Mouse (Mus musculus) forebrain, embryonic 14.5 days (tissue): ENCODE results near the gene Btbd9. TPM values are rescaled to one million over a fixed set of nuclear protein-coding genes. Genes with fewer than 3 reads are reported as not detected.

Source experiments
- ATAC-seq: fragments of 200-750 bp; cut with Nextera tagmentation; 2 replicates; pipeline ENCODE4 v1.8.0; 2017; ENCODE audit warnings: mild to moderate bottlenecking, moderate library complexity
- DNase-seq: peaks from one replicate; pipeline ENCODE4 v3.0.0-alpha.2; 2015; ENCODE audit warnings: low spot score
- H3K27ac ChIP-seq: fragments of 300-500 bp; sonication (generic); 2 replicates; pipeline ENCODE4 v1.5.1; 2014; ENCODE audit warnings: low read depth, mild to moderate bottlenecking, control low read depth, low read length, moderate library complexity
- H3K27me3 ChIP-seq: fragments of 300-500 bp; sonication (generic); replicated peaks from 2 replicates; pipeline ENCODE4 v1.6.1; 2014; ENCODE audit warnings: low read length, control low read depth, mixed read lengths; ENCODE audit not compliant: control insufficient read depth, insufficient read depth
- H3K36me3 ChIP-seq: fragments of 300-500 bp; sonication (generic); 2 replicates; pipeline ENCODE4 v1.6.1; 2014; ENCODE audit warnings: low read length, control low read depth; ENCODE audit not compliant: control insufficient read depth, insufficient read depth
- H3K4me1 ChIP-seq: fragments of 300-500 bp; sonication (generic); 2 replicates; pipeline ENCODE4 v1.6.1; 2014; ENCODE audit warnings: antibody characterized with exemption, low read length, control low read depth; ENCODE audit not compliant: control insufficient read depth, insufficient read depth
- H3K4me2 ChIP-seq: fragments of 300-500 bp; sonication (generic); 2 replicates; pipeline ENCODE4 v1.6.1; 2014; ENCODE audit warnings: mild to moderate bottlenecking, control low read depth, low read length
- H3K4me3 ChIP-seq: fragments of 300-500 bp; sonication (generic); 2 replicates; pipeline ENCODE4 v1.5.1; 2014; ENCODE audit warnings: low read depth, low read length, control low read depth
- H3K9ac ChIP-seq: fragments of 300-500 bp; sonication (generic); 2 replicates; pipeline ENCODE4 v1.6.1; 2014; ENCODE audit warnings: mild to moderate bottlenecking, low read length, control low read depth, moderate library complexity
- H3K9me3 ChIP-seq: fragments of 300-500 bp; sonication (generic); replicated peaks from 2 replicates; pipeline ENCODE4 v1.6.1; 2016; ENCODE audit warnings: low read length, control low read depth, mixed read lengths; ENCODE audit not compliant: control insufficient read depth
- WGBS: fragments of 180-500 bp; shearing (Covaris S2); extraction: QIAGEN DNeasy Blood & Tissue Kit; methylation state at CpG from one replicate; pipeline ENCODE4 v1.1.7; 2014; 5-methylcytosine and 5-hydroxymethylcytosine counted together
- polyA plus RNA-seq: library from polyadenylated mRNA; unstranded; fragments of >200 nt; fragmentation: Nextera tagmentation; extraction: Ambion mirVana; gene quantifications from 2 replicates; pipeline ENCODE4 v1.2.1, GENCODE M21; 2014

Btbd9 gene
- polyA plus RNA-seq, 1 experiment from 2014 or later: 73.7 TPM

DNA sequence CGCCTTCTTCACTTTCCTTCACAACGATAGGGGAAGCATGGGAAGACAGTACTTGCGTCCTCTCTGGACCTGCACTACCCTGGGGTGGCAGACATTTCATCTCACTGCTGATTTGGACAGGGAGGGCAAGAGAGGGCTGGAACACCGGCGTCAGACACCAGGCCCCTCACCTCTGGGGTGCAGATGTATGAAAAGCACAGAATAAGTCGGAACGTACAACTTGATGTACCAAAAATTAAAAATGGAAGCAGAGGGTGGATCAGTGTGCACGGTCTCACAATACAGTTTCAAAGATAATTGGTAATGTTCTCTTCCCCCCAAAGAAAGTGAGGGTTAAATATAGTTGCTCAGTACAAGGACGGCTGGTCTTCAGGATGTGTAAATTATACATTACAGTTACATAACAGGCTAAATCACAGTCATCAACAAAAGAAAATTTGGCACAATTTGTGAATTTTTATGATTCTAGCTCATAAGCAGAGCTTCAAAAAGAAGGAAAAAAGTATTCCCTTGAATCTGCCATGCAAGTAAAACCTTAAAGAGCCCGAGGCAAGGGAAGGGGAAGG lies 106.7 kb downstream of the Btbd9 start:
- H3K27ac ChIP-seq: no peak overlapping the region
- H3K9ac ChIP-seq: no peak overlapping the region
- DNase-seq (no peak), ATAC-seq (no peak)
- H3K9me3 ChIP-seq: no peaks in the 10 kb centered on the region
- H3K4me3 ChIP-seq: no peak overlapping the region
- WGBS: 76% methylated on average over 10 of the region's 10 CpGs
- peaks cover 41% of the 10 kb centered on the region for H3K4me1 ChIP-seq
- H3K27me3 ChIP-seq: no peaks in the 10 kb centered on the region
- no peak overlapping the region for H3K4me2 ChIP-seq
- no peaks in the 10 kb centered on the region for H3K36me3 ChIP-seq

DNA sequence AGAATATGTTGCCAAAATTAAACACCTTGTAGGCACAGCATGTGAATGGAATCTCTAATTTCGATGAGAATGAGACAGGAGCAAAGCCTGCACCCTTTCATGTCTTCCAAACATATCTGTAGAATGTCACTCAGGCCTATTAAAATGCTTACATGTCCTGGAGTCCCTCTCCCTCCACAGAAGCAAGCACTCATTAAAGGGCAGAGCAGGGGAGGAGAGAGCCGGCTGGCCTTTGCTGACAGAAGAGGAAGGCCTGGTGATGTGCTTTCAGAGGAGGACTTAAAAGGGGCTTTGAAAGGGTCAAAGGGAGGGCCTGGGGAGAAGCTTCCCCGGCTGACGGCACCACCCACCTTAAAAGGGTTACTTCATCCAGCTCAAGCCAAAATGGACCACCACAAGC lies 107.9 kb downstream of the Btbd9 start:
- Histone ChIP-seq H3K9me3 (no peaks in the 10 kb centered on the region), H3K4me1 (peaks cover 42% of the 10 kb centered on the region), H3K4me2 (peak overlapping the region; percentile 33; the same call in 1 of the 2 replicates), H3K4me3 (no peak overlapping the region), H3K27ac (peak overlapping the region; percentile 71), H3K9ac (no peak overlapping the region), H3K27me3 (no peaks in the 10 kb centered on the region), H3K36me3 (no peaks in the 10 kb centered on the region)
- ATAC-seq (peak; percentile 64), DNase-seq (peak; percentile 60)
- 3% methylated on average over 4 of the region's 4 CpGs for WGBS

DNA sequence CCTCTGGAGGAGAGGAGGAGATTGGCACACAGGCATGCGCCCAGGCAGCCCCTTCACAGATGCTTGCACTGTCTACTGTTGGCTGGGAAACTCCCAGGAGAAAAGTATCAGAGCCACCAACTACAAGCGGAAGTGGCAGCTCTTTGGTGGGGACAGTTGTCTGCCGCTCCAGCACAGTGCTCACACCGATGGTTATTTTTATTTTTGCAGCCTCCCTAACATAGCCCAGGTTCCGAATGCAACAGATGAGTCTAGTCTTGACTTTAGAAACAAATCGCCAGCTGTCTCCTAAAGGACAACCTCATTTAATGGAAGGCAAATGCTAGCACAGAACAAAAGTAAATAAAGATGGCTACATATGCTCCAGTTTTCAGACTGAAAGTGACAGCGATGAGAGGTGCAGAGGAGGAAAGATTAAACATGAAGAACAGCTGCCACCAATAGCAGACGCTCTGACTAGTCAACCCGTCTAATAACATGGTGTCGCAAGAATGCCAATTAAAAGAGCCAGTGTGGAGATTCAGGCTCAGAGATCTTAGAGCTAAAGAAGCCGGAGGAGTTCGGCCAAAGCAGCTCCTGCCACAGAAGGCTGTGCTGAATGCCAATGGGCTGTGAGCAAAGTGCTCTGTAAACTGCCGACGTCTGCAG lies 108.6 kb downstream of the Btbd9 start:
- ATAC-seq (peak; percentile 83), DNase-seq (peak; percentile 86)
- Histone ChIP-seq H3K4me2 (peak overlapping the region; percentile 33), H3K27ac (peak overlapping the region; percentile 71), H3K9me3 (no peaks in the 10 kb centered on the region), H3K36me3 (no peaks in the 10 kb centered on the region), H3K4me3 (no peak overlapping the region), H3K9ac (no peak overlapping the region), H3K27me3 (no peaks in the 10 kb centered on the region), H3K4me1 (peaks cover 44% of the 10 kb centered on the region)
- WGBS: 26% methylated on average over 14 of the region's 14 CpGs

DNA sequence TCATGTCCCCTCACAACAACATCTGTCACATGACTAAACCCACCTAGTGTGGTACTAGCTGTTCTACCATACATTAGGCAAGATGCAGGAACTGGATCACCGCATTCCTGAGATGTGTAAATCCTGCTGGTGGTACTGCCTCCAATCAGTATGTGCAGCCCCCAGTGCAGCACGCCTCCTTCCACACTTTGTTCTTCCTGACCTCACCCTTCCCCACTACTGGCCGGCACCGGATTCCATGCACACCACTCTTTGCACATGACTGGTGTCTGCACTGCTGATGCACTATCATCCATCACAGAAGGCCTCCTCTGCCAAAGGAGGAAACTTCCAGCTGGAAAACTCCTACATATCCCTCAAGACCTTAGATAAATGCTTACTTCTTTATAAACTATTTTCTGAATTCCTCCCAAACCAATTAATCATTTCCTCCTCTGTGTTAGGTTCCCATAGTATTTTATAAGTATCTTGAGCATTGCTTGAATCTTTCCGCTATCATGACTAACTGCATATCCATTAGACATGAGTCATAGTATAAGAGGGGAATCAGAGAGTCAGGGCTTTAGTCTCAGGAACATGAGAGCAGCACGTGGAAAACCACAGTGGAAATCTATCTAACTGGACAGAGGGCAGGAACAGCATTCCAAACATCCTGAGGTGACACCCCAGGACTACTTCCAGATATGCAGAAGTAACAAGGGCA lies 111.1 kb downstream of the Btbd9 start:
- no peak overlapping the region for H3K9ac ChIP-seq
- no peak overlapping the region for H3K4me2 ChIP-seq
- H3K27ac ChIP-seq: no peak overlapping the region
- ATAC-seq (no peak), DNase-seq (no peak)
- H3K36me3 ChIP-seq: no peaks in the 10 kb centered on the region
- peaks cover 44% of the 10 kb centered on the region for H3K4me1 ChIP-seq
- WGBS: 89% methylated on average over 6 of the region's 6 CpGs
- no peaks in the 10 kb centered on the region for H3K9me3 ChIP-seq
- H3K27me3 ChIP-seq: no peaks in the 10 kb centered on the region
- H3K4me3 ChIP-seq: no peak overlapping the region

DNA sequence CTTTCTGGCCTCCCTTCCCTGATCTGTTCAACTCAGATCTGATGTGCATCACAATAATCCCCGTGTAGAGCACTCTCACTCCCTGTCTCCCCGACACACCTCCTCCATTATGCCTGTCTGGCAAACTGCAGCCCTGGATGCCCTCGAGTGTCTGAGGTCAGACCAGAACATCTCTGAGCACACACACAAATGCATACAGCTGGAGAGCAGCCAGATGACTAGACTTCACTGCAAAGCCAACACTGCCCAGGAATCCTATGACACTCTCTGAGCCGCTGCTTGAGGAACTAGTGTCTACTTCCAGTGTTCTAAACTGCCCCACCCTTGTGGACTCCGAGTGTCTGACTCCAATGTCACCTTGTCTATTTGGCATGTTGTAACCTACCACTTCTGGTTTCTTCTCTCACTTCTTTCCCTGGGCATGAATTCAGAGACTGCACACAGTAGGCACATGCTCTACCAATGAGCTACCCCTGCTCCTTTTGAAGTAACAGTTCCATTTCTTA lies 112.0 kb downstream of the Btbd9 start:
- Histone ChIP-seq H3K27me3 (no peaks in the 10 kb centered on the region), H3K9me3 (no peaks in the 10 kb centered on the region), H3K36me3 (no peaks in the 10 kb centered on the region), H3K9ac (no peak overlapping the region), H3K4me1 (peaks cover 38% of the 10 kb centered on the region), H3K27ac (no peak overlapping the region), H3K4me3 (no peak overlapping the region), H3K4me2 (no peak overlapping the region)
- ATAC-seq: no peak
- 52% methylated on average over 5 of the region's 5 CpGs for WGBS
- DNase-seq: no peak

DNA sequence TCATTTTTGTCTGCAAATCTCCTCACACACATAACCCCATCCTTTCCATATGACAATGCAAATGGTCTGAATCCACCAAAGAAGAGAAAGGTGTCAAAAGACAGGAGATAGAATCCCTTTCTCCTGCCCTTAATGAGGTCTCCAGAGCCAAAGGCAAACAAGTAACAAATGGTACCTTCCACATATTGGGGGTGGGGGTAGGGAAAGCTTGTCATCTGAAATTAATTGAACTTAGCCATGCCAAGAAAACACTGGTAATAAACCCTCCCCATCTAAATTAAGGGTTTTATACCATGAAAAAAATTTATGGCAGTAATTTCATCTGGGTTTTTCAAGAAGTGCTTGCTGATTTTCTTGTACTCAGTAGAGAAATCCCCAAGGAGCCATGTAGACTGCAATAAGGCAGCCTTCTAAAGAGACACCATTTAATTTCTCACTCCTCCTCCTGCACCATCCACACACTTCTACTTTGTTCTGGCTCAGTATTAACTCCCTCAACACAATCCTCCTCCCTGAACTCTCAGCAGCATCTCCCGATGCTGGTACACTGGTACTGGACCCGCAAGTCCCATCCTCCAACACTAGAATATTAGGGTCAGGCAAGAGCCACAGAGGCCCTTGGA lies 115.5 kb downstream of the Btbd9 start:
- no peaks in the 10 kb centered on the region for H3K9me3 ChIP-seq
- ATAC-seq: no peak
- peaks cover 39% of the 10 kb centered on the region for H3K4me1 ChIP-seq
- no peak for DNase-seq
- H3K36me3 ChIP-seq: no peaks in the 10 kb centered on the region
- no peak overlapping the region for H3K27ac ChIP-seq
- 90% methylated on average over 2 of the region's 2 CpGs for WGBS
- H3K4me3 ChIP-seq: no peak overlapping the region
- no peak overlapping the region for H3K9ac ChIP-seq
- no peak overlapping the region for H3K4me2 ChIP-seq
- H3K27me3 ChIP-seq: no peaks in the 10 kb centered on the region

DNA sequence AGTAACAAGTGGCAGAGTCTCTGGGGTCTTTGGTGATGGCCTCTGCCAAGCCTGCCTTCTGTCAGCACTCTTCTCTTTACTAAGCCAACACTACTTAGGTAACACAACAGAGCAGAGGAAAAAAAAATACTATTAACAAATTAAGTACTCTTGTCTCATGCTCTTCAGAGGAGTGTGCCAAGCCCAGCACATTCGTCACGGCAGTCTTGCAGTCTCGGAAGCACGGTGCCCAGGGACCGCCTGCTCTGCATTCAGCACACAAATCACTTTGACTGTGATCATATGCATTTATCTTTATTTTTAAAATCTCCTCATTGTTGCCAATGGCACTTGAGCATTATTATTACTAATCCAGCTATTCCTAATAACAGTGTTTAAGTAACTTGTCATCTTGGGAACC lies 116.6 kb downstream of the Btbd9 start:
- Histone ChIP-seq H3K27ac (no peak overlapping the region), H3K27me3 (no peaks in the 10 kb centered on the region), H3K4me2 (no peak overlapping the region), H3K36me3 (no peaks in the 10 kb centered on the region), H3K4me3 (no peak overlapping the region), H3K4me1 (peaks cover 39% of the 10 kb centered on the region), H3K9me3 (no peaks in the 10 kb centered on the region), H3K9ac (no peak overlapping the region)
- ATAC-seq (no peak), DNase-seq (peak; percentile 62)
- WGBS: 48% methylated on average over 5 of the region's 5 CpGs

DNA sequence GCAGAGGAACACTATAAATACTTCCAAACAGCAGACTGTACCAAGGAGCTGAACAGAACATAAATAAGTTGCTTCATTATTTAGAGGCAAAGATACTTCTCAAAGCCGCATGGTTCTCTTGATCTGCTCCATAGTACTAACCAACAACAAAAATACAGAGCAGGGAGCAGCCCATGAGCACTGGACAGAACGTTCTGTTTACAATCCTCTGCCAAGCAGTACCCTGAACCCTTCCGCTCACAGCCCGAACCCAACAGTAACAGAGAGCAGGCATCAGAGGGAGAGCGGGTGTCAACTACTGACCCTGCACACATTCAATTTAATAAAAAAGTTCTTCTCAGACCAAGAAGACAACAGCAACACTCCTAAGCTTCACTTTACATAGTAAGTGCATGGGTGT lies 117.4 kb downstream of the Btbd9 start:
- no peak overlapping the region for H3K9ac ChIP-seq
- WGBS: 96% methylated on average over 5 of the region's 5 CpGs
- H3K4me1 ChIP-seq: peaks cover 42% of the 10 kb centered on the region
- H3K4me2 ChIP-seq: no peak overlapping the region
- H3K9me3 ChIP-seq: no peaks in the 10 kb centered on the region
- DNase-seq (no peak), ATAC-seq (no peak)
- H3K27me3 ChIP-seq: no peaks in the 10 kb centered on the region
- H3K36me3 ChIP-seq: no peaks in the 10 kb centered on the region
- H3K27ac ChIP-seq: no peak overlapping the region
- H3K4me3 ChIP-seq: no peak overlapping the region
